Mouse (Mus musculus): ENCODE data around the gene Spryd4. TPM values are rescaled to one million over a fixed set of nuclear protein-coding genes. Genes with fewer than 3 reads are reported as not detected.
A peak's percentile ranks its signal among the peaks of the same experiment; 100 is the strongest.
"Not testable (repeated sequence)": the region's sequence is repeated elsewhere in the genome, so short reads cannot be mapped to it uniquely, and the experiment has no call there.

The Spryd4 gene
- total and polyA plus RNA-seq, 2 experiments from 2014 or later, result 20.8 to 22.7 TPM

GRCm38 (mm10) chr10:128175302-128175701 lies 36.3 kb downstream of the Spryd4 start:
- ATAC-seq (no peak), DNase-seq (no peak)
- H3K4me1 ChIP-seq (ENCODE audit: insufficient read depth), result peaks cover 7% of the 10 kb centered on the region; the same call in 1 of the 2 replicates
- no peaks in the 10 kb centered on the region for H3K27me3 ChIP-seq (ENCODE audit: insufficient read depth, low read length)
- no peak for TF ChIP-seq CTCF (IDR thresholded peaks at IDR 0.05; ENCODE audit: low read depth)
- H3K27ac ChIP-seq (ENCODE audit: low read depth, low read length), result no peak overlapping the region
- WGBS, result 16% methylated on average over 3 of the region's 3 CpGs
- H3K36me3 ChIP-seq (ENCODE audit: insufficient read depth), result no peaks in the 10 kb centered on the region
- H3K4me2 ChIP-seq (ENCODE audit: low read depth), result peak overlapping the region; percentile 76
- no peaks in the 10 kb centered on the region for H3K9me3 ChIP-seq (ENCODE audit: low read length)
- H3K4me3 ChIP-seq (ENCODE audit: low read depth, low read length), result no peak overlapping the region; the same call in 1 of the 2 replicates
- H3K9ac ChIP-seq, result peak overlapping the region; percentile 22; the same call in 1 of the 2 replicates

- not testable (repeated sequence) for DNase-seq; H3K4me2 ChIP-seq (ENCODE audit: low read depth); ATAC-seq; H3K9ac ChIP-seq; H3K4me1 ChIP-seq (ENCODE audit: insufficient read depth); H3K9me3 ChIP-seq (ENCODE audit: low read length); H3K27ac ChIP-seq (ENCODE audit: low read depth, low read length); H3K36me3 ChIP-seq (ENCODE audit: insufficient read depth); H3K4me3 ChIP-seq (ENCODE audit: low read depth, low read length); H3K27me3 ChIP-seq (ENCODE audit: insufficient read depth, low read length)
- 98% methylated on average over 10 of the region's 10 CpGs for WGBS
Observed at GRCm38 (mm10) chr10:128171348-128171747, 40.3 kb downstream of the Spryd4 start.

GRCm38 (mm10) chr10:128167091-128167490 lies 44.5 kb downstream of the Spryd4 start:
- no peak for ATAC-seq
- 56% methylated on average over 6 of the region's 6 CpGs for WGBS

DNA sequence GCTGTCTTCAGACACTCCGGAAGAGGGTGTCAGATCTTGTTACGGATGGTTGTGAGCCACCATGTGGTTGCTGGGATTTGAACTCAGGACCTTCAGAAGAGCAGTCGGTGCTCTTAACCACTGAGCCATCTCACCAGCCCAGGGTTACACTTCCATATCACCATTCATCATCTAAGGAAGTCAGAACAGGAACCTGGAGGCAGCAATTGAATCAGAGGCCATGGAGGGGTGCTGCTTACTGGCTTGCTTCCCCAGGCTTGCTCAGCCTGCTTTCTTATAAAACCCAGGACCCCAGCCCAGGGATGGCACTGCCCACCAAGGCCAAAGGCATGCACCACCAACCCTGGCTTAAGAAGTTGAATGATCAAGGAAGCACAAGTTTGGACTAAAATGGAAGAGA lies 45.9 kb downstream of the Spryd4 start:
- H3K36me3 ChIP-seq (ENCODE audit: insufficient read depth); DNase-seq; H3K4me2 ChIP-seq (ENCODE audit: low read depth); H3K4me3 ChIP-seq (ENCODE audit: low read depth, low read length); H3K9me3 ChIP-seq (ENCODE audit: low read length); H3K27ac ChIP-seq (ENCODE audit: low read depth, low read length); H3K9ac ChIP-seq; ATAC-seq; H3K4me1 ChIP-seq (ENCODE audit: insufficient read depth); H3K27me3 ChIP-seq (ENCODE audit: insufficient read depth, low read length): not testable (repeated sequence)
- 100% methylated on average over 1 of the region's 3 CpGs for WGBS

More at GRCm38 (mm10) chr10:128167091-128167490, 44.5 kb downstream of the Spryd4 start:
- no peaks in the 10 kb centered on the region for H3K36me3 ChIP-seq (ENCODE audit: insufficient read depth)
- H3K9ac ChIP-seq, result no peak overlapping the region
- H3K4me2 ChIP-seq (ENCODE audit: low read depth), result no peak overlapping the region
- H3K4me3 ChIP-seq (ENCODE audit: low read depth, low read length), result no peak overlapping the region
- no peak overlapping the region for H3K27ac ChIP-seq (ENCODE audit: low read depth, low read length)
- no peak for DNase-seq
- H3K27me3 ChIP-seq (ENCODE audit: insufficient read depth, low read length), result no peaks in the 10 kb centered on the region
- no peaks in the 10 kb centered on the region for H3K4me1 ChIP-seq (ENCODE audit: insufficient read depth)
- H3K9me3 ChIP-seq (ENCODE audit: low read length), result no peaks in the 10 kb centered on the region
- no peak for TF ChIP-seq CTCF (IDR thresholded peaks at IDR 0.05; ENCODE audit: low read depth)

Other genes starting within 250 kb of the Spryd4 start
- gene Hsd17b6, start 204.2 kb downstream of the Spryd4 start, total RNA-seq (2014; rRNA removed), result not detected in 2 replicates
- not detected in 2 replicates for gene Hsd17b6, start 204.2 kb downstream of the Spryd4 start, polyA plus RNA-seq (2015; fragmentation: Nextera tagmentation; extraction: Ambion mirVana)
- 22.9 and 33.2 TPM in 2 replicates for gene Prim1, start 196.6 kb downstream of the Spryd4 start, total RNA-seq (2014; rRNA removed)
- gene Prim1, start 196.6 kb downstream of the Spryd4 start, polyA plus RNA-seq (2015; fragmentation: Nextera tagmentation; extraction: Ambion mirVana), result 35.5 and 37.3 TPM in 2 replicates
- 630 and 780 TPM in 2 replicates for gene Naca, start 176.2 kb downstream of the Spryd4 start, total RNA-seq (2014; rRNA removed)
- 527 and 662 TPM in 2 replicates for gene Naca, start 176.2 kb downstream of the Spryd4 start, polyA plus RNA-seq (2015; fragmentation: Nextera tagmentation; extraction: Ambion mirVana)
- 146 and 157 TPM in 2 replicates for gene Ptges3, start 152.9 kb downstream of the Spryd4 start, total RNA-seq (2014; rRNA removed)
- gene Ptges3, start 152.9 kb downstream of the Spryd4 start, polyA plus RNA-seq (2015; fragmentation: Nextera tagmentation; extraction: Ambion mirVana), result 439 and 454 TPM in 2 replicates
- 2,470 and 2,914 TPM in 2 replicates for gene Atp5b, start 128.5 kb downstream of the Spryd4 start, total RNA-seq (2014; rRNA removed)
- gene Atp5b, start 128.5 kb downstream of the Spryd4 start, polyA plus RNA-seq (2015; fragmentation: Nextera tagmentation; extraction: Ambion mirVana), result 2,164 and 2,181 TPM in 2 replicates
- gene Baz2a, start 120.2 kb downstream of the Spryd4 start, total RNA-seq (2014; rRNA removed), result 9.3 and 10.0 TPM in 2 replicates
- gene Baz2a, start 120.2 kb downstream of the Spryd4 start, polyA plus RNA-seq (2015; fragmentation: Nextera tagmentation; extraction: Ambion mirVana), result 3.8 and 7.0 TPM in 2 replicates
- gene Rbms2, start 31.5 kb downstream of the Spryd4 start, total RNA-seq (2014; rRNA removed), result 6.3 and 9.9 TPM in 2 replicates
- 4.7 and 5.6 TPM in 2 replicates for gene Rbms2, start 31.5 kb downstream of the Spryd4 start, polyA plus RNA-seq (2015; fragmentation: Nextera tagmentation; extraction: Ambion mirVana)
- gene Gls2, start 17.4 kb downstream of the Spryd4 start, total RNA-seq (2014; rRNA removed), result 1.00 and 2.1 TPM in 2 replicates
- 1.1 and 1.2 TPM in 2 replicates for gene Gls2, start 17.4 kb downstream of the Spryd4 start, polyA plus RNA-seq (2015; fragmentation: Nextera tagmentation; extraction: Ambion mirVana)
- 0.05 TPM in 1 of 2 replicates, not detected in the other for gene Mip, start 14.0 kb upstream of the Spryd4 start, total RNA-seq (2014; rRNA removed)
- gene Mip, start 14.0 kb upstream of the Spryd4 start, polyA plus RNA-seq (2015; fragmentation: Nextera tagmentation; extraction: Ambion mirVana), result not detected in 2 replicates
- gene Timeless, start 20.3 kb upstream of the Spryd4 start, total RNA-seq (2014; rRNA removed), result 9.3 and 11.7 TPM in 2 replicates
- 7.7 and 9.9 TPM in 2 replicates for gene Timeless, start 20.3 kb upstream of the Spryd4 start, polyA plus RNA-seq (2015; fragmentation: Nextera tagmentation; extraction: Ambion mirVana)
- gene Apon, start 42.3 kb upstream of the Spryd4 start, total RNA-seq (2014; rRNA removed), result not detected in 2 replicates
- gene Apon, start 42.3 kb upstream of the Spryd4 start, polyA plus RNA-seq (2015; fragmentation: Nextera tagmentation; extraction: Ambion mirVana), result not detected in 2 replicates
- gene Apof, start 56.9 kb upstream of the Spryd4 start, total RNA-seq (2014; rRNA removed), result 0.38 and 0.54 TPM in 2 replicates
- gene Apof, start 56.9 kb upstream of the Spryd4 start, polyA plus RNA-seq (2015; fragmentation: Nextera tagmentation; extraction: Ambion mirVana), result 0.12 and 0.26 TPM in 2 replicates
- gene Stat2, start 58.8 kb upstream of the Spryd4 start, total RNA-seq (2014; rRNA removed), result 7.2 and 8.1 TPM in 2 replicates
- gene Stat2, start 58.8 kb upstream of the Spryd4 start, polyA plus RNA-seq (2015; fragmentation: Nextera tagmentation; extraction: Ambion mirVana), result 6.8 and 10.3 TPM in 2 replicates
- gene Il23a, start 86.9 kb upstream of the Spryd4 start, total RNA-seq (2014; rRNA removed), result 0.31 TPM in 1 of 2 replicates, not detected in the other
- gene Il23a, start 86.9 kb upstream of the Spryd4 start, polyA plus RNA-seq (2015; fragmentation: Nextera tagmentation; extraction: Ambion mirVana), result not detected in 2 replicates
- 14.9 and 20.0 TPM in 2 replicates for gene Pan2, start 91.5 kb upstream of the Spryd4 start, total RNA-seq (2014; rRNA removed)
- gene Pan2, start 91.5 kb upstream of the Spryd4 start, polyA plus RNA-seq (2015; fragmentation: Nextera tagmentation; extraction: Ambion mirVana), result 9.6 and 11.9 TPM in 2 replicates
- 50.1 and 57.5 TPM in 2 replicates for gene Cnpy2, start 110.7 kb upstream of the Spryd4 start, total RNA-seq (2014; rRNA removed)
- gene Cnpy2, start 110.7 kb upstream of the Spryd4 start, polyA plus RNA-seq (2015; fragmentation: Nextera tagmentation; extraction: Ambion mirVana), result 179 and 205 TPM in 2 replicates
- gene Cs, start 125.9 kb upstream of the Spryd4 start, total RNA-seq (2014; rRNA removed), result 205 and 250 TPM in 2 replicates
- 203 and 255 TPM in 2 replicates for gene Cs, start 125.9 kb upstream of the Spryd4 start, polyA plus RNA-seq (2015; fragmentation: Nextera tagmentation; extraction: Ambion mirVana)
- gene Coq10a, start 157.2 kb upstream of the Spryd4 start, total RNA-seq (2014; rRNA removed), result 34.0 and 41.6 TPM in 2 replicates
- 48.2 and 50.0 TPM in 2 replicates for gene Coq10a, start 157.2 kb upstream of the Spryd4 start, polyA plus RNA-seq (2015; fragmentation: Nextera tagmentation; extraction: Ambion mirVana)
- gene Ankrd52, start 165.3 kb upstream of the Spryd4 start, total RNA-seq (2014; rRNA removed), result 22.3 and 32.6 TPM in 2 replicates
- 4.7 and 7.7 TPM in 2 replicates for gene Ankrd52, start 165.3 kb upstream of the Spryd4 start, polyA plus RNA-seq (2015; fragmentation: Nextera tagmentation; extraction: Ambion mirVana)
- 0.24 and 0.69 TPM in 2 replicates for gene Slc39a5, start 189.4 kb upstream of the Spryd4 start, total RNA-seq (2014; rRNA removed)
- 0.10 and 0.42 TPM in 2 replicates for gene Slc39a5, start 189.4 kb upstream of the Spryd4 start, polyA plus RNA-seq (2015; fragmentation: Nextera tagmentation; extraction: Ambion mirVana)
- gene Nabp2, start 199.7 kb upstream of the Spryd4 start, total RNA-seq (2014; rRNA removed), result 82.2 and 90.1 TPM in 2 replicates
- gene Nabp2, start 199.7 kb upstream of the Spryd4 start, polyA plus RNA-seq (2015; fragmentation: Nextera tagmentation; extraction: Ambion mirVana), result 158 and 159 TPM in 2 replicates
- 118 and 129 TPM in 2 replicates for gene Rnf41, start 199.8 kb upstream of the Spryd4 start, total RNA-seq (2014; rRNA removed)
- gene Rnf41, start 199.8 kb upstream of the Spryd4 start, polyA plus RNA-seq (2015; fragmentation: Nextera tagmentation; extraction: Ambion mirVana), result 95.9 and 108 TPM in 2 replicates
- 197 and 223 TPM in 2 replicates for gene Smarcc2, start 247.4 kb upstream of the Spryd4 start, total RNA-seq (2014; rRNA removed)
- 117 and 134 TPM in 2 replicates for gene Smarcc2, start 247.4 kb upstream of the Spryd4 start, polyA plus RNA-seq (2015; fragmentation: Nextera tagmentation; extraction: Ambion mirVana)

Data from forebrain, postnatal 0 days (tissue).